Mouse (Mus musculus): ENCODE results near the gene Pou1f1. TPM values are rescaled to one million over a fixed set of nuclear protein-coding genes. Genes with fewer than 3 reads are reported as not detected.

Gene Pou1f1
- not detected for polyA plus RNA-seq (2021)

DNA sequence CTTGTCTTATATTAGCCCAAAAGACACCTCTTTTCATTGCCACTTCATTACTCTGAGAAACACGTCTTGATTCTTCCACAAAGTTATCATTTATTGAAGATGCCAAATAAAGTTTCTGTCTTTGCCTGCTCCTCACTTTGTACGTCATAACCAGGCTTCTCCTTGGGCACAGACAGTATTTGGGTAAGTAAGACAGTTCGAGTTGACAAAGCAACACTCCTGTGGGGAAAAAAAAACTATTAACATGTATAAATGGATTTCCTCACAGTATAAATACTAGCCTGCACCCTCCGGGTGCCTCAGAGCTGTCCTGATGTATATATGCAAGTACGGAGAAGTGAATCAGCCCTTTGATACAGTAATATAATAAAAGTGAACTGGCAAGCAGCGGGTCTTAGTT is at the start of gene Pou1f1:
TSS of gene Pou1f1 (plus strand) at position 301 of the 400 bp plus-strand sequence.
- ChIA-PET CTCF (no interaction called here), POLR2A (no interaction called here)
- H3K27me3 ChIP-seq, result peaks cover 46% of the 10 kb centered on the region
- in situ Hi-C loops (cut with MboI; ENCODE audit: low pct_unique_long_range_greater_than_20kb), result no loop called here
- no peak for DNase-seq (ENCODE audit: low read depth, low spot score)
- no peak for TF ChIP-seq CTCF (IDR thresholded peaks at IDR 0.05)
- no peak for ATAC-seq

DNA sequence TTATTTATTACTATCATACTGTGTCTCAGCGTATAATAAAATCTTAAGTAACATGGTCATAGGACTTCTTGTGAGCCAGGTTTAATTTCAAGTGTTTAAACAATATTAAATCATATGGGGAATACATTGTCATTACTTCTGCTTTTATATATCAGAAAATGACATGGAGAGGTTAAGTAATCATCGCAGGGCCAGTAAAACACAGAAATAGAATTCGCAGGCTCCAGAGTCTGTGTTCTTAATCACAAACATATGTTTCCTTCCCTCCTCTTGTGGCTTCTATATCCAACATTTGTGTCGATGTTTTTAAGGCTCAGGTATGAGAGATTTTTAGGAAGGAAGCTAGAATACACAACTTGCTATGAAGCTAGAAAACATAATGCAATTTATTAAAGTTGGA is 49.7 kb upstream of the Pou1f1 start:
- DNase-seq (ENCODE audit: low read depth, low spot score) (no peak), ATAC-seq (no peak)
- ChIA-PET POLR2A (no interaction called here), CTCF (no interaction called here)
- peaks cover 6% of the 10 kb centered on the region for H3K27me3 ChIP-seq
- in situ Hi-C loops (cut with MboI; ENCODE audit: low pct_unique_long_range_greater_than_20kb), result loop anchor here (10.0 kb wide), 1 partner anchor 716 kb away; no protein-coding TSS in a partner anchor
- no peak for TF ChIP-seq CTCF (IDR thresholded peaks at IDR 0.05)

DNA sequence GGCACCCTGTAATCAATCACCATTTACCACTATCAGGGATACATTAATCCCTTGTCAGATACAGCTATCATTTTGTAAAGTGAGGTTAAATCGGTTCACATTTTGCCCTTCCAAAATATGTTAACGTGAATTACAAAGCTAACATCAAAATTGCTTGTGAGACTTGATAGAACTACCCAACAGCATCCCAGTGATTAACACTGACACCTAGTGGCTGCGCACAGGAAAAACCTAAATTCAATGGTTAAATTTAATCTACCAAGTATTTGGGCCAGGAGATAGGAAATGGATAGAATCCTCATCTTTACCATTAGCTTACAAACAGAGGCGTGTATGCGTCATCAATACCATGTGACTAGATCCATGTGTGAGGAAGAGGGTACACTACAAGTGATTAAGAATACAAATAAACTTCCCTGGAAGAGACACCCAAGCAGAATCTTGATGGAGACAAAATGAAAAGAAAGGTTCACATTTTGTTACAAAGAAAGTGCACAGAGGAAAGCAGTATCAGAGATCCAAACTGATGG is 47.8 kb upstream of the Pou1f1 start:
- DNase-seq (ENCODE audit: low read depth, low spot score), result no peak

DNA sequence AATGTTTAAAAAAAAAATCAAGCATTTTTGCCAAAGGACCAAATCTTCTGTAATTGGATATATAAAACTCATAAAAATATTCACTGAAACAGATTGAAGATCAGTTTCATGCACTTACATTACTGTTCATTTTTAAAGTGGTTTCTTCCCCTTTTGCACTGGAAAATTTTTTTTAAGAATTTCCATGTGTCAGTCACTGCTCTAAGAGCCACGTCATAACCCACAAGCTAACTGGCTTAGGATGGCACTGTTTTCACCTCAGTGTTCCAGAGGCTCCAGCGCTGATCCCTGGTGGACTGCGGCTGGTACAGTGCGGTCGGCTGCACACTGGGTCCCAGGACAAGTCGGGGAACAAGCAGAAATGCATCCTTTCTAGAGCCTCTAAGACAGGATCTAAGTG is 34.6 kb upstream of the Pou1f1 start:
- ChIA-PET POLR2A (no interaction called here), CTCF (no interaction called here)
- DNase-seq (ENCODE audit: low read depth, low spot score) (no peak), ATAC-seq (no peak)
- in situ Hi-C loops (cut with MboI; ENCODE audit: low pct_unique_long_range_greater_than_20kb), result no loop called here
- TF ChIP-seq CTCF (IDR thresholded peaks at IDR 0.05), result no peak
- H3K27me3 ChIP-seq, result peaks cover 30% of the 10 kb centered on the region

More for the DNA sequence above, 47.8 kb upstream of the Pou1f1 start:
- TF ChIP-seq CTCF (IDR thresholded peaks at IDR 0.05), result peak; percentile 62
- H3K27me3 ChIP-seq, result peaks cover 6% of the 10 kb centered on the region
- no peak for ATAC-seq
- ChIA-PET CTCF (interaction anchor here (0.7 to 1.1 kb wide), 8 partner anchors 10 to 724 kb away, joined by 3 to 5 read pairs (median 4); no protein-coding TSS in a partner anchor), POLR2A (no interaction called here)
- in situ Hi-C loops (cut with MboI; ENCODE audit: low pct_unique_long_range_greater_than_20kb), result loop anchor here (10.0 kb wide), 1 partner anchor 718 kb away; no protein-coding TSS in a partner anchor

DNA sequence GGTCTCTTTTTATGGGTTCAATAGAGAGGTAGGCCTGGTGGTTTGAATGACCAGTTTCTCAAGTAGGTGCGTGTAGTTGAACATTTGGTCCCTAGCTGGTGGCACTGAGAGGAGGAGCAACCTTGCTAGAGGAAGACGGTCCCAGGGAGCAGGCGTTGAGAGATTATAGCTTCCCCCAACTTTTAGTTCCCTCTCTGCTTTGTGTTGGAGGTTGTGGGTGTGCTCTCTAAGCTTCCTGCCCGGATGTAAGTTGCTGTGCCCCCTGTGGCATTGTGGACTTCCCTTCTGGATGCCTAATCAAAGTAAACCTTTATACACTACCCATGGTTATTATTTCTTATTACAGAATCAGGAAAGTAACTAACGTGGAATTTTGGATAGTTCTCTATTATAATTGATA is 24.3 kb upstream of the Pou1f1 start:
- DNase-seq (ENCODE audit: low read depth, low spot score) (no peak), ATAC-seq (no peak)
- TF ChIP-seq CTCF (IDR thresholded peaks at IDR 0.05), result no peak
- POLR2A ChIA-PET, result no interaction called here
- peaks cover 5% of the 10 kb centered on the region for H3K27me3 ChIP-seq
- in situ Hi-C loops (cut with MboI; ENCODE audit: low pct_unique_long_range_greater_than_20kb), result loop anchor here (10.0 kb wide), 1 partner anchor 591 kb away; no protein-coding TSS in a partner anchor
- CTCF ChIA-PET, result interaction anchor here (1.3 kb wide), 1 partner anchor 589 kb away, joined by 6 read pairs; no protein-coding TSS in a partner anchor

DNA sequence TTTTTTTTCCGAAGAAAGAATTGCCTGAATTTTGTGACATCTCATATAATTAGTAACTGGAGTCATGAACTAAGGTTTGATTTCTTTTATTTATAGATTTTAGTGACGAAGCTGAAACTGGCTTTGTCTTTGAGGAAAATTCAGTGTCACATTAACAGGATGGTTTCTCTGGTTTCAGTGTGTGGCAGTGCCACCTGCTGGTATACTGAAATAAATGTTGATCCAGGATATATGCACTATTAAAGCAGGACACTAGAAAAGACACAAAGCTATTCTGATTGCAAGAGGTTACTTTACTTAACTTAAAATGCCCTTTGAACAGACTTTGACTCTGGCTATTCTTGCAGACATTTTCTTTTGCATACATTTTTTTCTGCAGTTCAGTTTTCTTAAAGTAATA is 23.3 kb upstream of the Pou1f1 start:
- in situ Hi-C loops (cut with MboI; ENCODE audit: low pct_unique_long_range_greater_than_20kb), result loop anchor here (10.0 kb wide), 1 partner anchor 592 kb away; no protein-coding TSS in a partner anchor
- CTCF ChIA-PET, result interaction anchor here (0.6 to 1.7 kb wide), 3 partner anchors 8 to 590 kb away, joined by 3 to 6 read pairs (median 4); no protein-coding TSS in a partner anchor
- peak; percentile 57 for TF ChIP-seq CTCF (IDR thresholded peaks at IDR 0.05)
- H3K27me3 ChIP-seq, result peaks cover 5% of the 10 kb centered on the region
- POLR2A ChIA-PET, result no interaction called here
- DNase-seq (ENCODE audit: low read depth, low spot score) (no peak), ATAC-seq (peak; percentile 69)

DNA sequence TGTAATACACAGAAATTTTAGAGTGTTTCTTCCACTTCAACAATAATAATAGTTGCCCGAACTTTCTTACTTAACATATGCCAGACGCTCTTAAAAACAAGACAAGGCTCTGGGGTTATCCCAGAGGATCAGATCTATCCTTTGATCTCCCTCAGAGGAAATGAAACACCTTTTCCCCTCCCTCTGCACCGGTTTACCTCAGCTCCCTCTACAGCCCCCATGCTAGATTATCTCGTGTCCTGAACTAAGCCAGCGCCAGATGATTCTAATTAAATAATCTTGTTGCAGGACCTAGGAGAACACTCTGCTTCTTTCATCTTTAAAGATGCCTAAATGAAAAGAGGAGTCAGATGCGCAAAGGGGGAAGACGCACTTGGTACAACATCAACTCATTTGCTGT is 6.1 kb upstream of the Pou1f1 start:
- in situ Hi-C loops (cut with MboI; ENCODE audit: low pct_unique_long_range_greater_than_20kb), result no loop called here
- DNase-seq (ENCODE audit: low read depth, low spot score), result no peak
- peaks cover 44% of the 10 kb centered on the region for H3K27me3 ChIP-seq
- no peak for TF ChIP-seq CTCF (IDR thresholded peaks at IDR 0.05)
- no peak for ATAC-seq
- CTCF ChIA-PET, result no interaction called here
- POLR2A ChIA-PET, result no interaction called here

DNA sequence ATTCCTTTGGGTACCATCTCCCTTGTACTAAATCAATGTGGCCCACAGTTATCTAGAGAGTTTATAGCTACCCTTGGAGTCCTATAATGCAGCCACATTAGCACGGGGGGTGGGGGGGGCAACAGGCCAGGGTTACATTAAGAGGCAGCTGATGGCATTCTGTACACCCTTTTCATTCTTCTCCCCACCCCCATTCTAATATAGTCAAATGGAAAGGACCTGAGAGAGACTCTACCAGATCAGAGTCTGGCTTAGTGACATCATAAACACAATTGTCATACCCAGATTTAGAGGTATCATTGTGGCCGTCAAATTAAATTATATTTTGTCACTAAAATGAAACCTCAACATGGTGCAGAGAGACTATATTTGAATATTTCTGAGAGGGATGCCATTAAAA is 5.7 kb downstream of the Pou1f1 start:
- no peak for TF ChIP-seq CTCF (IDR thresholded peaks at IDR 0.05)
- ATAC-seq, result no peak
- ChIA-PET CTCF (no interaction called here), POLR2A (no interaction called here)
- no peak for DNase-seq (ENCODE audit: low read depth, low spot score)
- in situ Hi-C loops (cut with MboI; ENCODE audit: low pct_unique_long_range_greater_than_20kb), result no loop called here
- H3K27me3 ChIP-seq, result peaks cover 17% of the 10 kb centered on the region

DNA sequence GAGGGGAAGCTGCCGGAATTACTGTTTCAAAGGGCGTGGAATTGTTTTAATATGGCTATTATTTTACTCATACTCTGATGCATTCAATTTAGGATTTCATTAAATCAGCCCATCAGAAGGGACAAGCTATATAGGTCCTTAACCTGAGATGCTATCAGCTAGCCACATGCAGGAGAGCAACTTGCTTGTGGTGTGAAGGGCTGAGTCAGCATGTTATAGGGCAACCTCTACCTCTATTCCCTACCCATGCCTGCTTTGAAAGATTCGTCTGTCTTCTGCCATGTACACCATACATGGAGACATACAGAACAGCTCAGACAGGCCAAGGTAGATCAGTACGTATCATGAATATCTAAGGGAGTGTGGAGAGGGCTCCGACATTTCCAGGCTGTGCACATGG is 6.4 kb downstream of the Pou1f1 start:
- peaks cover 12% of the 10 kb centered on the region for H3K27me3 ChIP-seq
- POLR2A ChIA-PET, result no interaction called here
- DNase-seq (ENCODE audit: low read depth, low spot score), result no peak
- TF ChIP-seq CTCF (IDR thresholded peaks at IDR 0.05), result no peak
- in situ Hi-C loops (cut with MboI; ENCODE audit: low pct_unique_long_range_greater_than_20kb), result no loop called here
- ATAC-seq, result no peak
- CTCF ChIA-PET, result no interaction called here

DNA sequence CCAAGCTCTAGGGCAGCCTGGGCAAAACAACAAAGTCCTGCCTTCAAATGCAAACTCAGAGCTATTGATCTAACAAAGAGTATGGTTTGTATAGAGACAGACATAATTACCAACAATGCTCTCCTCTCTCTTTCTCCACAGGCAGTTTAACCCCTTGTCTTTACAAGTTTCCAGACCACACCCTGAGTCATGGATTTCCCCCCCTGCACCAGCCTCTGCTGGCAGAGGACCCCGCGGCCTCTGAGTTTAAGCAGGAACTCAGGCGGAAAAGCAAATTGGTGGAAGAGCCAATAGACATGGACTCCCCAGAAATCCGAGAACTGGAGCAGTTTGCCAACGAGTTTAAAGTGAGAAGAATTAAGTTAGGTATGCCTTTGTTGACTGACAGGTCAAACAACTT is 9.3 kb downstream of the Pou1f1 start:
- TF ChIP-seq CTCF (IDR thresholded peaks at IDR 0.05), result no peak
- ATAC-seq (no peak), DNase-seq (ENCODE audit: low read depth, low spot score) (no peak)
- in situ Hi-C loops (cut with MboI; ENCODE audit: low pct_unique_long_range_greater_than_20kb), result no loop called here
- ChIA-PET POLR2A (no interaction called here), CTCF (no interaction called here)
- no peaks in the 10 kb centered on the region for H3K27me3 ChIP-seq

DNA sequence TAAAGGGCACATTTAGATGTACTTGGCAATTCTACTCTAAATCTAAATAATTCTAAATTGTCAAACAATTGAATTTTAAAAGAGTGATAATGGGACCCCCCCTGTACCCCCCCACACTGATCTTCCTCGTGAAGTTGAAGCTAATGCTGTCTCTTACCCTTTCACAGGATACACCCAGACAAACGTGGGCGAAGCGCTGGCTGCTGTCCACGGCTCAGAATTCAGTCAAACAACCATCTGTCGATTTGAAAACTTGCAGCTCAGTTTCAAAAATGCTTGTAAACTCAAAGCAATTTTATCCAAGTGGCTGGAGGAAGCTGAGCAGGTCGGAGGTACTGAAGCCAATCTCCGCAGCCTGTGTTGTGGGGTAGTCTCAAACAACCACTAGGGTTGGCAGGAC is 11.4 kb downstream of the Pou1f1 start:
- no peak for ATAC-seq
- TF ChIP-seq CTCF (IDR thresholded peaks at IDR 0.05), result no peak
- in situ Hi-C loops (cut with MboI; ENCODE audit: low pct_unique_long_range_greater_than_20kb), result no loop called here
- DNase-seq (ENCODE audit: low read depth, low spot score), result no peak
- ChIA-PET CTCF (interaction anchor here (0.7 kb wide), 1 partner anchor 33 kb away, joined by 3 read pairs; no protein-coding TSS in a partner anchor), POLR2A (interaction anchor here (1.0 kb wide), 1 partner anchor 9 kb away, joined by 4 read pairs; no protein-coding TSS in a partner anchor)
- no peaks in the 10 kb centered on the region for H3K27me3 ChIP-seq
